Mouse (Mus musculus): ENCODE measurements around the gene Jmjd8. TPM values are rescaled to one million over a fixed set of nuclear protein-coding genes. Genes with fewer than 3 reads are reported as not detected.
"Not testable (repeated sequence)": the region's sequence is repeated elsewhere in the genome, so short reads cannot be mapped to it uniquely, and the experiment has no call there.

Gene Jmjd8
- total RNA-seq, 2 experiments from 2014 or later = 59.5 to 62.9 TPM

GRCm38 (mm10) chr17:25807452-25807851 is 21.2 kb upstream of the Jmjd8 start:
- not testable (repeated sequence) for DNase-seq (ENCODE audit: extremely low spot score in 1 of 2, low spot score in 1 of 2)

GRCm38 (mm10) chr17:25808028-25808427 is 20.6 kb upstream of the Jmjd8 start:
- DNase-seq (ENCODE audit: extremely low spot score in 1 of 2, low spot score in 1 of 2) = no peak

GRCm38 (mm10) chr17:25808789-25809605 is 19.7 kb upstream of the Jmjd8 start, which contains the start of gene Fbxl16:
Gene Fbxl16 (plus strand): TSS chr17:25809085.
- peak; percentile 73 to 88 for DNase-seq (ENCODE audit: extremely low spot score in 1 of 2, low spot score in 1 of 2)

GRCm38 (mm10) chr17:25809606-25810340 is 18.9 kb upstream of the Jmjd8 start:
- no peak for DNase-seq (ENCODE audit: extremely low spot score in 1 of 2, low spot score in 1 of 2)

GRCm38 (mm10) chr17:25810890-25811289 is 17.8 kb upstream of the Jmjd8 start:
- no peak for DNase-seq (ENCODE audit: extremely low spot score in 1 of 2, low spot score in 1 of 2)

- DNase-seq (ENCODE audit: extremely low spot score in 1 of 2, low spot score in 1 of 2) = peak in 1 of 2 experiments; percentile 78
Observed at GRCm38 (mm10) chr17:25813471-25813870, 15.2 kb upstream of the Jmjd8 start.

GRCm38 (mm10) chr17:25817662-25818061 is 11.0 kb upstream of the Jmjd8 start:
- DNase-seq (ENCODE audit: extremely low spot score in 1 of 2, low spot score in 1 of 2) = no peak

- no peak for DNase-seq (ENCODE audit: extremely low spot score in 1 of 2, low spot score in 1 of 2)
Observed at GRCm38 (mm10) chr17:25818851-25819780, 9.6 kb upstream of the Jmjd8 start.

GRCm38 (mm10) chr17:25823452-25823851 is 5.2 kb upstream of the Jmjd8 start, which contains the start of gene Wdr24:
Gene Wdr24 (plus strand): TSS chr17:25823627.
- peak in 1 of 2 experiments; percentile 68 for DNase-seq (ENCODE audit: extremely low spot score in 1 of 2, low spot score in 1 of 2)

- DNase-seq (ENCODE audit: extremely low spot score in 1 of 2, low spot score in 1 of 2) = no peak
Observed at GRCm38 (mm10) chr17:25824362-25825142, 4.1 kb upstream of the Jmjd8 start.

GRCm38 (mm10) chr17:25825311-25825710 is 3.4 kb upstream of the Jmjd8 start:
- no peak for DNase-seq (ENCODE audit: extremely low spot score in 1 of 2, low spot score in 1 of 2)

- DNase-seq (ENCODE audit: extremely low spot score in 1 of 2, low spot score in 1 of 2) = no peak
Observed at GRCm38 (mm10) chr17:25825984-25826570, 2.6 kb upstream of the Jmjd8 start.

- DNase-seq (ENCODE audit: extremely low spot score in 1 of 2, low spot score in 1 of 2) = no peak
Observed at GRCm38 (mm10) chr17:25827011-25827410, 1.7 kb upstream of the Jmjd8 start.

GRCm38 (mm10) chr17:25827546-25828222 is 983 bp upstream of the Jmjd8 start:
- no peak for DNase-seq (ENCODE audit: extremely low spot score in 1 of 2, low spot score in 1 of 2)

- no peak for DNase-seq (ENCODE audit: extremely low spot score in 1 of 2, low spot score in 1 of 2)
Observed at GRCm38 (mm10) chr17:25828223-25828594, 458 bp upstream of the Jmjd8 start.

- DNase-seq (ENCODE audit: extremely low spot score in 1 of 2, low spot score in 1 of 2) = no peak
Observed at GRCm38 (mm10) chr17:25829558-25830017, 921 bp downstream of the Jmjd8 start.

GRCm38 (mm10) chr17:25830200-25830753 is 1.6 kb downstream of the Jmjd8 start:
- DNase-seq (ENCODE audit: extremely low spot score in 1 of 2, low spot score in 1 of 2) = no peak

GRCm38 (mm10) chr17:25830806-25831431 is 2.3 kb downstream of the Jmjd8 start:
- no peak for DNase-seq (ENCODE audit: extremely low spot score in 1 of 2, low spot score in 1 of 2)

Measured in layer of hippocampus, postnatal 25 days (tissue).